Mouse (Mus musculus) spleen, postnatal 14 days (tissue): ENCODE measurements around the gene Naa15.
"Not testable (repeated sequence)": the region's sequence is repeated elsewhere in the genome, so short reads cannot be mapped to it uniquely, and the experiment has no call there.

Source experiments
- DNase-seq, 2 experiments: peaks; one replicate each; pipeline ENCODE4 v3.0.0; 2021 to 2022; ENCODE audit warnings: low spot score in 2 of 2

The Naa15 gene

GRCm38 (mm10) chr3:51393651-51394050 is 21.3 kb upstream of the Naa15 start:
- DNase-seq = no peak

GRCm38 (mm10) chr3:51394881-51395280 is 20.1 kb upstream of the Naa15 start:
- DNase-seq = no peak

- DNase-seq = no peak
Measured at GRCm38 (mm10) chr3:51395461-51396145, 19.3 kb upstream of the Naa15 start.

DNA sequence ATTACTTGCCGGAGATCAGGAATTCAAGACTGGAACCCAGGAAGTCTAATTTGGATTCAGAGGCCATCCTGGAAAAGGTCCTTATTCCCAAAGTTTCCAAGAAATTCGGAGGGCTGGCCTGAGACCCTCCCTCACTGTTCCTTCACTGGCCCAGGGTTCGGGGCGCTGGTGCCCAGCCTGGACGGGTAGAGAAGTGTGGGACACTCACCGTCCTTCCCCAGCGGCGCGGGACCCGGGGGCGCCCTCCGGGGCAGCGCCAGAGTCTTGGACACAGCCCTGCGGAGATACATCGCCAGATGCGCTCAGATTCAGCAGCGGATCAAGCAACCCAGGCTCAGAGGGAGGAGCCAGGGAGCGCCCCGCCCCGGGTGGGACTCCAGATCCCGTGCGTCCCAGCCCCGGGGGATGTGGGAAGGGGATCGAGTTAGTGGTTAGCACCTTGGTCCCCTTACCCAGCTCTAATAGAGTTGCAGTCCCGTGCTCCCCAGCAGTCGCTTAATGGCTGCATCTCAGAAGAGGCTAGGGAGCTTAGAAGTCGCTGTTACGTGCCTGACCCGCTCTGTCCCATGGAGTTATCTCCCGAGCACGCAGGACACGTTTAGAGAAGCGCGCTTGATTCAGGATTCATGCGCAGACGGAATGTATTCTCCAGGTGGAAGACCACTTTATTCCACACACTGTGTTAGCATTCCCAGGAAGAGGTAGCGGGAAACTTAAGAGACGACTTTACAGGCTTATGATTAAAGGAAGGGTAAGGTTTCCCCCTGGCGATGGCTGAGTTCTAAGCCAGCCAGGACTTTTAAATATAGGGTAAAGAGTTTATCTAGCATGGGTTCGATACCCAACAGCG is 18.5 kb upstream of the Naa15 start, which contains the start of gene Mgarp:
Gene Mgarp, minus strand, starts transcription at position 520 of the 850 bp plus-strand sequence.
- peak in 1 of 2 experiments; percentile 13 for DNase-seq

GRCm38 (mm10) chr3:51397700-51398299 is 17.1 kb upstream of the Naa15 start:
- no peak for DNase-seq

DNA sequence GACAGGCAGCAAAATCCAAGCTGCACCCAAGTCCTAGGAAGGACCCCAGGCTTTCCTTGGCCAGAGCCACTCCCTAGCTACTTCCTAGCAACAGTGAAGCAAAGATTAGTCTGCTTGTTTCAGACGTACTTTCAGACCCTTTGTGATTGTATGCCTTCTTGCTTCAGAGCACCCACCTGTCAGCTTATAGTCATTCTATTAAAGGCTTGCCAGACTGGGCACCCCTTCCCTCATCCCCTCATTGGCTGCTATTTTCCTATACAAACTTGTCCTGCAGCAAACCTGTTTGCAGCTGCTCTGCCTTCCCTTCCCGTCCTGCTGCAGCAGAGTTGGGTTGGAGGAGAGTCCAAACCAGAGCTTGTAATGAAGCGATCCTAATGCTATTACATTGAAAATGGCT is 16.3 kb upstream of the Naa15 start:
- DNase-seq = no peak

DNA sequence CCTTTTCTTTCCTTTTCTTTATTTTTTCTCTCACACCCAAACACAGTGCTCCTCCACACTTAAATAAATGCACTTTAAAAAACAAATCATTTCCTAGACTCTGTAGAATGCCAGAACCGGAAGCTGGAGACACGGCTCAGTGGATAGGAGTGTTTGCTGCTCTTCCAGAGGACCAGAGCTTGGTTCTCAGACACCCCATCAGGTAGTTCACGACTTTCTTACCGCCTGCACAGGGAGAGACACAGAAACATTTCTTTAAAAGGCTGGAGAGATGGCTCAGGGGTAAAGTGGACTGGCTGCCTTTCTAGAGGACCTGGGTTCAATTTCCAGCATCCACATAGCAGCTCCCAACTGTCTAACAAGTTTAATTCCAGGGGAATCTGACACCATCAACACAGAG is 15.4 kb upstream of the Naa15 start:
- no peak for DNase-seq

DNA sequence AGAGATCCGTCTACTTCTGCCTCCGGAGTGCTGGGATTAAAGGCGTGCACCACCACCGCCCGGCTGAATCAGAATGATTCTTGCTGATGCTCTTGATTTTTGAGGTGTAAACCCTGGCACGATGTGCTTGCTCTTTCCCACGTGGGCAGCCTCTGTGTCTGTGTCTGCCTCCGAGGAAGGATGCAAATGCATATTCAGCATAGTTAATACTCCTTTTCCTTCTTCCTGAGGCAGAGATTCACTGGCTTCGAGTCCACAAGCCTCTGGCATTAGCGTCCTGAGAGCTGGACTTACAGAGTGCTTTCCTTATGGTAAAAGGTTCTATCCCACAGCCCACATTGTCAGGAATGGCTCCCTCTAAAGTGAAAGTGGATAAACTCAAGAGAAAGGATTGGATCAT is 14.3 kb upstream of the Naa15 start:
- no peak for DNase-seq

- not testable (repeated sequence) for DNase-seq
Measured at GRCm38 (mm10) chr3:51402054-51402453, 12.9 kb upstream of the Naa15 start.

GRCm38 (mm10) chr3:51402628-51403027 is 12.3 kb upstream of the Naa15 start:
- no peak for DNase-seq

- no peak for DNase-seq
Measured at GRCm38 (mm10) chr3:51407870-51408560, 6.9 kb upstream of the Naa15 start.

DNA sequence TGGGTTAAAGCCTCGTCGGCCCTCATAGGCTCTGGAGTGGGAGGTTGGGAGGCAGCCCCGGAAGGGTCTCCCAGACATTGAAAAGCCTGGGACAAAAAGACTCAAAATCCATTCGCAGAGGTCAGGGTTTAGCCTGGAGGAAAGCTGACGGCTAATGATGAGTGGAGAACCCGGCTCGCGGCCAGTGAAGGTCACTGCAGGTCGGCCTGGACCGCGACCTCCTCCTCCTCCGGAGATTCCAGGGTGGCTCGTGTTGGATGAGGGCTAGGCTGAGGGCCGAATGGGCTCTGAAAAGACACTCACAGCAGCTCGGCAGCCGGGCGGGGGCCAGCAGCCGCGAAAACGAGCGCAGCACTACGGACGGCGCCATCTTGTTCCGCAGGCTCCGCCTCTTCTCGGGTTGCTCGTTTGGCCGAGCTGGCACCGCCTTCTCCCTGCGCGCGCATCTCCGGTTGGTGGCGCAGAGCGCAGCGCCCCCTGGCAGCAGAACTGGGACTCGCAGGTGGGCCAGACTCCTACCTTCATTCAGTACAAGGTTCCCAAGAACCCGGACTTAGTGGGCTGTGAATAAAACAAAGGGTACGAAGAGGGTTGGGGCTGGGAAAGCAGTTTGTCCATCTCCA is 6.3 kb upstream of the Naa15 start, which contains the start of gene Ndufc1:
Gene Ndufc1, minus strand, starts transcription at position 428 of the 623 bp plus-strand sequence.
- DNase-seq = peak; percentile 97 to 99

DNA sequence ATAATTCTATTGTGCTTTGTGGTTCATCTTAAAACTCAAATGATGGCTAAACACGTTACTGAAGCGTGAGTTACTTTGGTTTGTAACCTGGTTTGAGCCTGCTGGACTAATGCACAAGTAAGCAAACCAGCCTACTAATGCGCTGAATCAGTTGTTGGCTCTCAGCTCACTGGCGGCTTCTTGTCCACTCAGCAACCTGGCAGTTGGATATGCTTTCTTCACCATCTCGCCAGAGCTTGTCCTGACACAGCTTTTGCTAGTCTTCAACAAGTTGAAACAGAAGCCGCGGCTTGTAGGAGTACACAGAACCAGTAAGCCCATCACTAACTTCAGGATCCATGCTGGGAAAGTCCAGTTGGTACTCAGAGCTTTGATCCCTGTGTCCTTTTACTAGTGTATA is 2.5 kb upstream of the Naa15 start:
- DNase-seq = no peak

- DNase-seq = no peak
Measured at GRCm38 (mm10) chr3:51413276-51413675, 1.7 kb upstream of the Naa15 start.

GRCm38 (mm10) chr3:51416073-51416363 is 1.1 kb downstream of the Naa15 start:
- DNase-seq = no peak

- DNase-seq = peak; percentile 28 to 46
Measured at GRCm38 (mm10) chr3:51416364-51417134, 1.6 kb downstream of the Naa15 start.

DNA sequence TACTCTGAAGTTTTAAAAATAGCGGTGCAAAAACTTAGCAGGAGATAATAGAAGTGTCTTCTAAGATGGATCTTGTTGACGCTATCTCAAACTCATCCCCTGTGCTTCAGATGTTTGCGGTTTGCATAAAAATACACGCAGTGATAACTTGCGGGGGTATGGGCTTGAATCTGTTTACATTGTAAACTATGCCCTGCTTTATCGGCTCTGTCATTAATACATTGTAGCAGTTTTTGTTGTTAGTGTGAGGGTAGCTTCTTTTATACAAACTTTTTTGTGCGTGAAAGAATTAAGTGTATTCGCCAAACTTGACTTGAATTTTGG is 2.1 kb downstream of the Naa15 start:
- DNase-seq = no peak

DNA sequence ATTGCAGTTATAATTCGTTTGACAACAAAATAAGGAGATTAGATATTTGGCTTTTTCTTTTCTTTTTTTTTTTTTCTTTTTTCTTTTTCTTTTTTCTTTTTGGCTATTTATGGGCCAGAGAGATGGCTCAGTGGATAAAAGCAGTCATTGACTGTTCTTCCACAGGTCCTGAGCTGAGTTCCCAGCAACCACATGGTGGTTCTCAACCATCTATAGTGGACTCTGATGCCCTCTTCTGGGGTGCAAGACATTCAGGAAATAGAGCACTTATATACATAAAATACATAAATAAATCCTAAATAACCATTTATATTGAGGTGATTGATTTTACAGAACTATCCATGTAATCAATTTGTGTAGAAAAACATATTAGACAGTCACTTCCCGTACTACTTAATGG is 2.5 kb downstream of the Naa15 start:
- DNase-seq = no peak

- DNase-seq = no peak
Measured at GRCm38 (mm10) chr3:51417966-51418365, 3.0 kb downstream of the Naa15 start.

DNA sequence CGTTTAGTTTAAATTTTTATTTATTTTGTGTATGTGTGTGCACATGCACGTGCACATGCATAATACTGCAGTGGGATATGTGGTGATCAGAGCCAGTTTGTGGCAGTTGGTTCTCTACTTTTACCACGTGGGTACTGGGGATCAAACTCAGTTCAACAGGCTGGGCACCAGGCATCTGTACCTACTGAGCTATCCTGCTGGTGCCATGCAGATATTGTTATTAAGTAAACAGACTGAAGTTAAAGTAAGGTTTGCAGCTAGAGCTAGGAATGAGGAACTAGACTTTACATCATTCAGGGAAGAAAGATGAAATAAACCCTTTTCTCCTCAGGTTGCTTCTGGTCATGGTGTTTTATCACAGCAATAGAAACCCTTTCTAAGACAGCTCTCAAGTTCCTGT is 7.0 kb downstream of the Naa15 start:
- DNase-seq = no peak

- no peak for DNase-seq
Measured at GRCm38 (mm10) chr3:51425394-51425793, 10.4 kb downstream of the Naa15 start.
